Mouse (Mus musculus) kidney, postnatal 14 days (tissue): Measurements from ENCODE around the gene Ptpn14.

Experiments used
- DNase-seq: peaks from one replicate; pipeline ENCODE4 v3.0.0; 2022; ENCODE audit warnings: mixed read lengths

Gene Ptpn14

GRCm38 (mm10) chr1:189718600-189718999 is 9.5 kb upstream of the Ptpn14 start:
- DNase-seq: no peak

GRCm38 (mm10) chr1:189726121-189726520 is 1.9 kb upstream of the Ptpn14 start:
- DNase-seq: no peak

- peak; percentile 91 for DNase-seq
Observed at GRCm38 (mm10) chr1:189727346-189727883, 653 bp upstream of the Ptpn14 start.

- DNase-seq: no peak
Observed at GRCm38 (mm10) chr1:189728784-189729115, 682 bp downstream of the Ptpn14 start.

GRCm38 (mm10) chr1:189729141-189729815 is 1.2 kb downstream of the Ptpn14 start:
- no peak for DNase-seq

GRCm38 (mm10) chr1:189731697-189732096 is 3.6 kb downstream of the Ptpn14 start:
- no peak for DNase-seq

GRCm38 (mm10) chr1:189732156-189732555 is 4.1 kb downstream of the Ptpn14 start:
- DNase-seq: no peak

- no peak for DNase-seq
Observed at GRCm38 (mm10) chr1:189740075-189740474, 12.0 kb downstream of the Ptpn14 start.

GRCm38 (mm10) chr1:189742041-189742440 is 14.0 kb downstream of the Ptpn14 start:
- DNase-seq: peak; percentile 63

GRCm38 (mm10) chr1:189743136-189743535 is 15.1 kb downstream of the Ptpn14 start:
- DNase-seq: no peak

GRCm38 (mm10) chr1:189744914-189745710 is 17.0 kb downstream of the Ptpn14 start:
- DNase-seq: no peak

- DNase-seq: no peak
Observed at GRCm38 (mm10) chr1:189746520-189746919, 18.5 kb downstream of the Ptpn14 start.

GRCm38 (mm10) chr1:189749789-189750188 is 21.7 kb downstream of the Ptpn14 start:
- no peak for DNase-seq

GRCm38 (mm10) chr1:189750233-189750632 is 22.2 kb downstream of the Ptpn14 start:
- DNase-seq: no peak

GRCm38 (mm10) chr1:189752245-189752644 is 24.2 kb downstream of the Ptpn14 start:
- DNase-seq: no peak

GRCm38 (mm10) chr1:189755072-189755471 is 27.0 kb downstream of the Ptpn14 start:
- DNase-seq: no peak

- peak; percentile 55 for DNase-seq
Observed at GRCm38 (mm10) chr1:189756306-189757053, 28.4 kb downstream of the Ptpn14 start.

- no peak for DNase-seq
Observed at GRCm38 (mm10) chr1:189757054-189757408, 29.0 kb downstream of the Ptpn14 start.

GRCm38 (mm10) chr1:189761581-189762021 is 33.5 kb downstream of the Ptpn14 start:
- peak; percentile 88 for DNase-seq

GRCm38 (mm10) chr1:189764258-189764657 is 36.2 kb downstream of the Ptpn14 start:
- peak; percentile 33 for DNase-seq

GRCm38 (mm10) chr1:189767164-189767563 is 39.1 kb downstream of the Ptpn14 start:
- DNase-seq: no peak

GRCm38 (mm10) chr1:189767910-189768309 is 39.8 kb downstream of the Ptpn14 start:
- DNase-seq: no peak

- DNase-seq: no peak
Observed at GRCm38 (mm10) chr1:189770516-189770915, 42.4 kb downstream of the Ptpn14 start.
